Mouse (Mus musculus) stomach, postnatal 0 days (tissue): ENCODE results near the gene Plekha6.

Experiments
- CTCF ChIP-seq: IDR thresholded peaks from 2 replicates; pipeline ENCODE4 v1.5.1; 2016; ENCODE audit warnings: antibody characterized with exemption, low read depth, mild to moderate bottlenecking, moderate library complexity
- EP300 ChIP-seq: optimal IDR thresholded peaks from 2 replicates; pipeline ENCODE3; 2016; ENCODE audit warnings: antibody characterized with exemption

DNA sequence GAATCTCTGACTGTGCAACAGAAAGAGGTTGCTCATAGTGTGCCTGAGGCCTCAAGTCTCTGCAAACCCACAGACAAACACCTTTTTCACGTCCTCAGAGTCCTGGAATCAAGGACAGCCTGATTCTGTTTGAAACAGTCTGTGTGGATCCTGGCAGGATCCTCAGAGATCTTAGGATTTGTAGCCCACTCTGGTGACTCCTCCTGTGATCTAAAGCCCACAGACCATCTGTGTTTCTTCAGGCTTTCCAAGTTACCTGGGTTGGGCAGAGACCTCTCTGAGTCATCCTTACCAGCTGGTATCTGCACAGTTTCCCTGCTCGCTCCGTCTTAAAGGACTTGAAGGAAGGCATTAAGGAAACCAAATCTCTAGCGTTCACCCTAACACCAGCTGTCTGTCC, 123.0 kb downstream of the Plekha6 start:
- TF ChIP-seq CTCF (no peak), EP300 (no peak)
